Mouse (Mus musculus) ES-E14 (cell line): ENCODE measurements around the gene Fam151a. TPM values are rescaled to one million over a fixed set of nuclear protein-coding genes. Genes with fewer than 3 reads are reported as not detected.

Experiments
- DNase-seq: peaks from one replicate; pipeline ENCODE4 v3.0.0-alpha.2; 2013; ENCODE audit warnings: low read depth, low spot score
- H3K27ac ChIP-seq: 2 replicates; pipeline ENCODE4 v1.5.1; 2012; ENCODE audit warnings: low read depth, mild to moderate bottlenecking, low read length, moderate library complexity, mixed read lengths; ENCODE audit not compliant: poor library complexity, insufficient read depth, severe bottlenecking
- H3K36me3 ChIP-seq: 2 replicates; pipeline ENCODE4 v1.6.1; 2012; ENCODE audit warnings: mild to moderate bottlenecking, low read length, moderate library complexity, mixed read lengths; ENCODE audit not compliant: control insufficient read depth, poor library complexity, insufficient read depth, severe bottlenecking
- H3K4me1 ChIP-seq, 2 experiments: fragments of 150-350 bp in 1 of 2; sonication (generic) in 1 of 2; 2 replicates each; pipeline ENCODE4 v1.6.1; 2012; ENCODE audit warnings: low read length in 2 of 2, mild to moderate bottlenecking in 1 of 2, mixed read lengths in 1 of 2; ENCODE audit not compliant: control insufficient read depth in 2 of 2, insufficient read depth in 2 of 2, poor library complexity in 1 of 2
- H3K4me3 ChIP-seq, 2 experiments: fragments of 150-350 bp in 1 of 2; sonication (generic) in 1 of 2; 2 replicates each; pipeline ENCODE4 v1.5.1; 2012; ENCODE audit warnings: low read length in 2 of 2, low read depth in 1 of 2, mild to moderate bottlenecking in 1 of 2, mixed read lengths in 1 of 2; ENCODE audit not compliant: insufficient read depth in 1 of 2, poor library complexity in 1 of 2, severe bottlenecking in 1 of 2
- H3K9ac ChIP-seq: 2 replicates; pipeline ENCODE4 v1.6.1; 2012; ENCODE audit warnings: low read depth, mild to moderate bottlenecking, low read length, mixed read lengths; ENCODE audit not compliant: poor library complexity, insufficient read depth, severe bottlenecking
- H3K9me3 ChIP-seq: fragments of 150-350 bp; sonication (generic); 2 replicates; pipeline ENCODE4 v1.6.1; 2012; ENCODE audit warnings: low read depth, mild to moderate bottlenecking, low read length; ENCODE audit not compliant: control insufficient read depth, insufficient read depth
- CHD2 ChIP-seq: IDR thresholded peaks from 2 replicates; pipeline ENCODE4 v1.6.1; 2014; ENCODE audit warnings: mild to moderate bottlenecking, low read depth, low read length, inconsistent platforms
- HCFC1 ChIP-seq: IDR thresholded peaks from 2 replicates; pipeline ENCODE4 v1.6.1; 2012; ENCODE audit warnings: low read length, inconsistent platforms, borderline replicate concordance; ENCODE audit not compliant: insufficient read depth
- MAFK ChIP-seq: IDR thresholded peaks from 2 replicates; pipeline ENCODE4 v1.6.1; 2014; ENCODE audit warnings: mild to moderate bottlenecking, low read depth, low read length, inconsistent platforms; ENCODE audit not compliant: insufficient read depth
- ZC3H11A ChIP-seq: IDR thresholded peaks from 2 replicates; pipeline ENCODE4 v1.6.1; 2012; ENCODE audit warnings: low read depth, mild to moderate bottlenecking, inconsistent platforms, low read length, borderline replicate concordance
- ZNF384 ChIP-seq: IDR thresholded peaks from 2 replicates; pipeline ENCODE4 v1.6.1; 2012; ENCODE audit warnings: low read depth, low read length, inconsistent platforms
- in situ Hi-C, 2 experiments: fragments of 600-800 bp; cut with MboI; formaldehyde crosslinking; loops; one replicate each; pipeline ENCODE4 v1.15.1; 2025; ENCODE audit warnings: low sequenced_read_pairs in 2 of 2, inconsistent platforms in 1 of 2; ENCODE audit not compliant: unreplicated experiment in 2 of 2
- total RNA-seq: library from RNA; depleted of rRNA; stranded (reverse); fragments of 300-350 nt; gene quantifications from 2 replicates; pipeline ENCODE4 v1.2.3, GENCODE M21; 2012; rRNA removed

Fam151a gene
- total RNA-seq, result 1.4 and 2.2 TPM in 2 replicates

DNA sequence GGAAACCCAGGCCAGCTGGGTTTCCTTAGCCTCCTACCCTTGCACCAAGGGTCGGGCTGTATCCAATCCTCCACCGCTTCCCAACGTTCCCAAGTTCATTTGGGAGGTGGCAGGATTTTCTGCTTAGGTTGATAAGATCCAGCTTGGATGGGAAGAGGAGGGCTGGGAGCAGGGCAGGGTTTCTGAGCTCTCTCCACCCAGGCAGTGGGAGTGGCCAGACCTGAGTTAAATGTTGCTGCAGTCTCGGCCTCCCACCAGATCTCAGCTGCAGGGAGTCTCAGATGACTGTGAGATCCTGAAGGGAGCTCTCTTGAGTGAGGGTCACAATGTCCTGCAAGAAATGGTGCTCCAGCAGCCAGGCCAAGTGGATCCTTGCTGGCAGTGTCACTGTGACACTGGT, at the start of gene Fam151a:
Gene Fam151a, plus strand, starts transcription at position 254 of the 400 bp plus-strand sequence.
- in situ Hi-C loops, result no loop called here
- H3K27ac ChIP-seq, result no peak within 1 kb of the TSS
- no peak for TF ChIP-seq HCFC1

DNA sequence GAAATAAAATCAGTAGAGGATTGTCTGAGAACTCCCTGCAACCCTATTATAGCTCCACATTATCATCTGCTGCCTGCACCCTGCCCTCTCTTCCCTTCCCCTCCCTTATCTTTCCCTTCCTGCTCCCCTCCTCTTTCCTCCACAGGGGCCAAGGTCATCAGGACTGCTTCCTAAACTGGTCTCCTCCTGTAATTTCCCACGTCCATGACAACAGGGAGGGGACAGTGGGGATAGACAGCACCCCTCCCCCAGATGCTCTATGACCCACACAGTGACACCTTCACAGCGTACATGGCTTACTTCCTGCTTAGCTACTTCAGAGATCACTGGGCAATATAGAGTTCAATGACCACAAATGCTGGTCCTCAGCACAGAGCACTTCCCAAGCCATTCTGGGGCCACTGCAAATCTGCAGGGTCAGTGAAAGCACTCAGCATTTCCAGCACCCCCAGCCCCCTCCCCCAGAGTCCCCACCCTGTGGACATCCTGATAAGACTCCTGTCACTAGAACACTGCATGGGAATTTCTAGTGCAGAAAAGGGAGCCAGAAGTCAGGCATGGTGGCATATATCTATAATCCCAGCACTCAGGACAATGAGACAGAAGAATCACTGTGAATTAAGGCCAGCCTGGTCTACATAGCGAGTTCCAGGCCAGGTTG, 44.9 kb upstream of the Fam151a start:
- H3K9me3 ChIP-seq, result no peaks in the 10 kb centered on the region
- in situ Hi-C loops, result no loop called here
- no peak overlapping the region for H3K4me3 ChIP-seq
- H3K27ac ChIP-seq, result no peak overlapping the region
- no peaks in the 10 kb centered on the region for H3K36me3 ChIP-seq
- DNase-seq, result no peak
- TF ChIP-seq HCFC1, result no peak
- TF ChIP-seq ZC3H11A, result no peak
- no peak for TF ChIP-seq CHD2
- TF ChIP-seq MAFK, result no peak
- no peak for TF ChIP-seq ZNF384
- H3K9ac ChIP-seq, result no peak overlapping the region
- H3K4me1 ChIP-seq, result no peaks in the 10 kb centered on the region

More for the DNA sequence above, at the start of gene Fam151a:
- no peaks in the 10 kb centered on the region for H3K9me3 ChIP-seq
- no peak within 1 kb of the TSS for H3K4me3 ChIP-seq
- no peaks in the 10 kb centered on the region for H3K4me1 ChIP-seq
- H3K36me3 ChIP-seq, result no peaks in the 10 kb centered on the region
- H3K9ac ChIP-seq, result no peak within 1 kb of the TSS
- no peak for DNase-seq

DNA sequence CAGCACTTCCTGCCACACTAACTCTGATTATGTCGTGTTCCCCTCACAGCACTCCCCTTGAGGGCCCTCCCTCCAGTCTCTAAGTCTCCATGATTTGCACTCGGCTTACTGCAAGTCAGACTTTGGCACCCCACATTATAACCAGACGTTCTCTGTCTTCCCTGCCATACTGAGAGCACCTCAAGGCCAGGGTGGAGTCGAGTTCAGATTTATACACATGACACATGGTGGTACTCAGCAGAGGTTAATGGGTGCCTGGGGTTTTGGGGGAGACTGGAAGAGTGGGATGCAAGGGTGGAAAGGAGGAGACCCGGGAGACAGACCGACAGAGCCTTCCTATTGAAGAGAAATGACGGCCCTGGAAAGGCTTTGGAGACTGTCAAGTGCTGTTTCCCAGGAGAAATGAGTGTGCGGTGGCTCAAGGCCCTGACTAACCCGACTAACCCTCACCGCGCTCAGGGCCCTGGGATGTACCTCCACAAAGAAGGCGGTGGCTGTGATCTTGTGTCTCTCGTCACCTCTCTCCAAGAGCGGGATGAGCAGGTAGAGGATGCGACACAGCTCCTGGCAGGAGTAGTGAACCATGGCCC, 39.8 kb upstream of the Fam151a start:
- no peak for DNase-seq
- Histone ChIP-seq H3K9ac (no peak overlapping the region), H3K4me1 (no peaks in the 10 kb centered on the region), H3K27ac (no peak overlapping the region), H3K36me3 (no peaks in the 10 kb centered on the region), H3K9me3 (no peaks in the 10 kb centered on the region), H3K4me3 (no peak overlapping the region)
- TF ChIP-seq HCFC1 (no peak), MAFK (no peak), ZNF384 (no peak), CHD2 (no peak), ZC3H11A (no peak)
- in situ Hi-C loops, result no loop called here

DNA sequence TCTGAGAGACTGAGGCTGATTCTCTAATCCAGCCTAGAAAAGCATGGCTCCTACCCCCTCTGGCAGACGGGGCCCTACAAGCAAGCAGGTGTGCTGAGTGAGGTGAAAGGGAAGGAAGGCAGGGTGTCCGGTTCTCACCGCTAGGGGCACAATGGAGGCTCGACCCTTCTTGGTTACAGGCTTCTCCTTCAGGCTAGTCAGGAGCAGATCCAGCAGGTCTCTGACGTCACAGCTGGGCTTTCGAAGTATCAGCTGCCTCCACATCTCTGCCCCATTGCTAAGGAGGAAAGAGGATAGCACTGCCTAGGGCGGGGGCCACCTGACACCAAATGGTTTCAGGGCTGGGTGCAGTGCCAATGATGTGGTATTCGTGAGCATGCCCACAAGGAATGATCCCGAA, 33.7 kb upstream of the Fam151a start:
- no peak overlapping the region for H3K4me3 ChIP-seq
- H3K9ac ChIP-seq, result no peak overlapping the region
- TF ChIP-seq HCFC1, result no peak
- no peak for TF ChIP-seq CHD2
- TF ChIP-seq ZNF384, result no peak
- TF ChIP-seq ZC3H11A, result no peak
- no peak for TF ChIP-seq MAFK
- no peak overlapping the region for H3K27ac ChIP-seq
- H3K4me1 ChIP-seq, result peaks cover 4 to 7% of the 10 kb centered on the region in 2 experiments; a peak in 2 of 4 replicates
- peak; percentile 48 for DNase-seq
- in situ Hi-C loops, result no loop called here
- no peaks in the 10 kb centered on the region for H3K36me3 ChIP-seq
- H3K9me3 ChIP-seq, result no peaks in the 10 kb centered on the region

- no peak for DNase-seq
- Histone ChIP-seq H3K4me1 (peaks cover 4 to 9% of the 10 kb centered on the region in 2 experiments; a peak in 2 of 4 replicates), H3K4me3 (no peak overlapping the region), H3K9me3 (no peaks in the 10 kb centered on the region), H3K9ac (no peak overlapping the region), H3K36me3 (no peaks in the 10 kb centered on the region), H3K27ac (no peak overlapping the region)
- no peak for TF ChIP-seq ZC3H11A
- TF ChIP-seq CHD2, result no peak
- no peak for TF ChIP-seq MAFK
- no peak for TF ChIP-seq ZNF384
- no peak for TF ChIP-seq HCFC1
- in situ Hi-C loops, result no loop called here
These were observed 32.9 kb upstream of the Fam151a start for GRCm38 (mm10) chr4:106700798-106701197.
